Mouse (Mus musculus): ENCODE measurements around the gene Ppip5k2. TPM values are rescaled to one million over a fixed set of nuclear protein-coding genes. Genes with fewer than 3 reads are reported as not detected.

Gene Ppip5k2
- polyA plus RNA-seq, 1 experiment from 2014 or later: 17.1 TPM

- H3K9me3 ChIP-seq (replicated peaks; ENCODE audit: low read length): no peaks in the 10 kb centered on the region
- TF ChIP-seq CTCF (IDR thresholded peaks at IDR 0.05; ENCODE audit: low read depth): no peak
Observed at GRCm38 (mm10) chr1:97743063-97743462, 27.1 kb downstream of the Ppip5k2 start.

DNA sequence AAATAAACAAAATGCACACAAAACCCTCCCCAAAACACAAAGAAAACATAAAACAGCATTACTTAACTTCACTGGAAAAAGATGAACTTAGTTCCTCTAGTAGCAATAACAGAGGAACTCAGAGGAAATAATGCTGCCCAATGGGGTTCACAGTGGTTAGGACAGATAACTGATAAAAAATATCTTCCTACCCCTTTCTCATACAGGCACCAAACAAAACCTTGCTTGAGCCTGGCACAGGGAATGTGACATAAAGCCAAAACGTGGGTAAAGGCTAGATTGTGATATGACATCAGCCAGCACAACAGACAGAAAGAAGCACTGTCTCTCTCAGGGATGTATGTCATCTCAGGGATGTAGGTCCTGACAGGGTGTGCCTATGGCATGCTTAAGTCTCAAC, 40.9 kb downstream of the Ppip5k2 start:
- no peak for TF ChIP-seq CTCF (IDR thresholded peaks at IDR 0.05; ENCODE audit: low read depth)
- 0 out of 2 replicates have a peak, but pooled peaks cover 4% of the 10 kb centered on the region for H3K36me3 ChIP-seq (ENCODE audit: insufficient read depth, low read length)
- H3K4me2 ChIP-seq (ENCODE audit: low read length): no peak overlapping the region
- 67% methylated on average over 1 of the region's 1 CpGs for WGBS
- ATAC-seq (replicated peaks; ENCODE audit: low FRiP score, low read depth) (no peak), DNase-seq (ENCODE audit: low spot score) (no peak)
- H3K9me3 ChIP-seq (replicated peaks; ENCODE audit: low read length): no peaks in the 10 kb centered on the region
- no peak overlapping the region for H3K9ac ChIP-seq (ENCODE audit: low read depth, low read length)
- no peaks in the 10 kb centered on the region for H3K27me3 ChIP-seq (ENCODE audit: insufficient read depth, low read length)
- H3K27ac ChIP-seq: no peak overlapping the region
- H3K4me1 ChIP-seq (replicated peaks; ENCODE audit: insufficient read depth, low read length): no peaks in the 10 kb centered on the region
- H3K4me3 ChIP-seq (replicated peaks; ENCODE audit: low read depth, low read length): no peak overlapping the region

More at GRCm38 (mm10) chr1:97743063-97743462, 27.1 kb downstream of the Ppip5k2 start:
- Histone ChIP-seq H3K27ac (no peak overlapping the region), H3K36me3 (ENCODE audit: insufficient read depth, low read length) (peaks cover 28% of the 10 kb centered on the region), H3K27me3 (ENCODE audit: insufficient read depth, low read length) (no peaks in the 10 kb centered on the region), H3K4me2 (ENCODE audit: low read length) (no peak overlapping the region), H3K4me3 (replicated peaks; ENCODE audit: low read depth, low read length) (no peak overlapping the region), H3K4me1 (replicated peaks; ENCODE audit: insufficient read depth, low read length) (no peaks in the 10 kb centered on the region), H3K9ac (ENCODE audit: low read depth, low read length) (no peak overlapping the region)
- ATAC-seq (replicated peaks; ENCODE audit: low FRiP score, low read depth) (no peak), DNase-seq (ENCODE audit: low spot score) (no peak)
- 97% methylated on average over 1 of the region's 1 CpGs for WGBS

GRCm38 (mm10) chr1:97726730-97727129, 43.5 kb downstream of the Ppip5k2 start:
- Histone ChIP-seq H3K27me3 (ENCODE audit: insufficient read depth, low read length) (no peaks in the 10 kb centered on the region), H3K36me3 (ENCODE audit: insufficient read depth, low read length) (peaks cover 7% of the 10 kb centered on the region), H3K9ac (ENCODE audit: low read depth, low read length) (no peak overlapping the region), H3K4me3 (replicated peaks; ENCODE audit: low read depth, low read length) (no peak overlapping the region), H3K4me1 (replicated peaks; ENCODE audit: insufficient read depth, low read length) (no peaks in the 10 kb centered on the region), H3K9me3 (replicated peaks; ENCODE audit: low read length) (no peaks in the 10 kb centered on the region), H3K27ac (no peak overlapping the region), H3K4me2 (ENCODE audit: low read length) (no peak overlapping the region)
- 72% methylated on average over 2 of the region's 2 CpGs for WGBS
- TF ChIP-seq CTCF (IDR thresholded peaks at IDR 0.05; ENCODE audit: low read depth): peak; percentile 59
- ATAC-seq (replicated peaks; ENCODE audit: low FRiP score, low read depth) (no peak), DNase-seq (ENCODE audit: low spot score) (peak; percentile 3)

GRCm38 (mm10) chr1:97718440-97718839, 51.8 kb downstream of the Ppip5k2 start:
- TF ChIP-seq CTCF (IDR thresholded peaks at IDR 0.05; ENCODE audit: low read depth): no peak
- no peaks in the 10 kb centered on the region for H3K4me1 ChIP-seq (replicated peaks; ENCODE audit: insufficient read depth, low read length)
- H3K4me3 ChIP-seq (replicated peaks; ENCODE audit: low read depth, low read length): no peak overlapping the region
- H3K9ac ChIP-seq (ENCODE audit: low read depth, low read length): no peak overlapping the region
- 91% methylated on average over 9 of the region's 9 CpGs for WGBS
- no peaks in the 10 kb centered on the region for H3K9me3 ChIP-seq (replicated peaks; ENCODE audit: low read length)
- H3K36me3 ChIP-seq (ENCODE audit: insufficient read depth, low read length): peaks cover 26% of the 10 kb centered on the region
- H3K27ac ChIP-seq: no peak overlapping the region
- no peaks in the 10 kb centered on the region for H3K27me3 ChIP-seq (ENCODE audit: insufficient read depth, low read length)
- no peak overlapping the region for H3K4me2 ChIP-seq (ENCODE audit: low read length)
- ATAC-seq (replicated peaks; ENCODE audit: low FRiP score, low read depth) (no peak), DNase-seq (ENCODE audit: low spot score) (no peak)

GRCm38 (mm10) chr1:97714334-97714868, 55.8 kb downstream of the Ppip5k2 start:
- 89% methylated on average over 11 of the region's 11 CpGs for WGBS
- DNase-seq (ENCODE audit: low spot score) (no peak), ATAC-seq (replicated peaks; ENCODE audit: low FRiP score, low read depth) (no peak)
- Histone ChIP-seq H3K27ac (no peak overlapping the region), H3K4me2 (ENCODE audit: low read length) (no peak overlapping the region), H3K36me3 (ENCODE audit: insufficient read depth, low read length) (peaks cover 33% of the 10 kb centered on the region; the same call in 1 of the 2 replicates), H3K4me1 (replicated peaks; ENCODE audit: insufficient read depth, low read length) (no peaks in the 10 kb centered on the region), H3K9me3 (replicated peaks; ENCODE audit: low read length) (no peaks in the 10 kb centered on the region), H3K4me3 (replicated peaks; ENCODE audit: low read depth, low read length) (no peak overlapping the region), H3K9ac (ENCODE audit: low read depth, low read length) (no peak overlapping the region), H3K27me3 (ENCODE audit: insufficient read depth, low read length) (no peaks in the 10 kb centered on the region)
- no peak for TF ChIP-seq CTCF (IDR thresholded peaks at IDR 0.05; ENCODE audit: low read depth)

DNA sequence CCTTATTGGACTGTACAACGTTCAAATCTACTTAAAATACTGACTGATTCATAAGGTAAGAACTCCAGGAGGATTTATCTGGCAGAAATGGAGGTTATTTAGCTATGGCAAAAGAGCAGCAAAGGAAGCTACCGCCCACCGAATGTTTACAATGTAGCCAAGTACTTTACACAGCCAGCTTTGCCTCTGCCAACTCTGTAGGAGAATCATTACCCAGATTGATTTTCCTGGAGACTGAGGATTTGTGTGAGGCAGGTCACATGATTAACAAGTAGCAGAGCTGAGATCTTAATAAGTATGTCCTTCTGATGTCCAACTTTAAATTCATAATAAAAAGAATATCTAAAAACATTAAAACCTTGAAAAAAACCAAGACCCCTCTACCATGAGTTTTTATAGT, 59.7 kb downstream of the Ppip5k2 start:
- ATAC-seq (replicated peaks; ENCODE audit: low FRiP score, low read depth) (no peak), DNase-seq (ENCODE audit: low spot score) (no peak)
- WGBS: 90% methylated on average over 3 of the region's 3 CpGs
- H3K4me2 ChIP-seq (ENCODE audit: low read length): no peak overlapping the region
- H3K4me1 ChIP-seq (replicated peaks; ENCODE audit: insufficient read depth, low read length): no peaks in the 10 kb centered on the region
- H3K27me3 ChIP-seq (ENCODE audit: insufficient read depth, low read length): no peaks in the 10 kb centered on the region
- no peak overlapping the region for H3K27ac ChIP-seq
- no peak for TF ChIP-seq CTCF (IDR thresholded peaks at IDR 0.05; ENCODE audit: low read depth)
- no peak overlapping the region for H3K9ac ChIP-seq (ENCODE audit: low read depth, low read length)
- no peaks in the 10 kb centered on the region for H3K9me3 ChIP-seq (replicated peaks; ENCODE audit: low read length)
- no peak overlapping the region for H3K4me3 ChIP-seq (replicated peaks; ENCODE audit: low read depth, low read length)
- H3K36me3 ChIP-seq (ENCODE audit: insufficient read depth, low read length): 0 out of 2 replicates have a peak, but pooled peaks cover 22% of the 10 kb centered on the region

GRCm38 (mm10) chr1:97705389-97705788, 64.8 kb downstream of the Ppip5k2 start:
- H3K9ac ChIP-seq (ENCODE audit: low read depth, low read length): no peak overlapping the region
- no peak overlapping the region for H3K4me2 ChIP-seq (ENCODE audit: low read length)
- H3K36me3 ChIP-seq (ENCODE audit: insufficient read depth, low read length): peaks cover 8% of the 10 kb centered on the region; the same call in 1 of the 2 replicates
- H3K27ac ChIP-seq: no peak overlapping the region
- DNase-seq (ENCODE audit: low spot score): no peak
- no peaks in the 10 kb centered on the region for H3K4me1 ChIP-seq (replicated peaks; ENCODE audit: insufficient read depth, low read length)
- H3K27me3 ChIP-seq (ENCODE audit: insufficient read depth, low read length): no peaks in the 10 kb centered on the region
- no peak for ATAC-seq (replicated peaks; ENCODE audit: low FRiP score, low read depth)
- no peaks in the 10 kb centered on the region for H3K9me3 ChIP-seq (replicated peaks; ENCODE audit: low read length)
- no peak for TF ChIP-seq CTCF (IDR thresholded peaks at IDR 0.05; ENCODE audit: low read depth)
- no peak overlapping the region for H3K4me3 ChIP-seq (replicated peaks; ENCODE audit: low read depth, low read length)

Data from kidney, postnatal 0 days (tissue).